Mouse (Mus musculus) liver, embryonic 14.5 days (tissue): ENCODE measurements around the gene Hes3.

Experiments
- CTCF ChIP-seq: IDR thresholded peaks from 2 replicates; pipeline ENCODE4 v1.5.1; 2016; ENCODE audit warnings: antibody characterized with exemption, low read depth, control low read depth
- EP300 ChIP-seq: IDR thresholded peaks from 2 replicates; pipeline ENCODE4 v1.6.1; 2016; ENCODE audit warnings: antibody characterized with exemption, low read depth

- no peak for TF ChIP-seq EP300
- TF ChIP-seq CTCF = peak; percentile 69
These were observed 27.2 kb upstream of the Hes3 start, which contains the start of gene Rnf207 for GRCm38 (mm10) chr4:152318517-152319234.
